Mouse (Mus musculus) neural tube, embryonic 11.5 days (tissue): ENCODE data around the gene Fam216a. TPM values are rescaled to one million over a fixed set of nuclear protein-coding genes. Genes with fewer than 3 reads are reported as not detected.

Experiments
- ATAC-seq: fragments of 200-750 bp; cut with Nextera tagmentation; 2 replicates; pipeline ENCODE4 v1.8.0; 2017; ENCODE audit warnings: moderate number of reproducible peaks, mild to moderate bottlenecking, moderate TSS enrichment, moderate library complexity; ENCODE audit not compliant: insufficient read depth, low FRiP score, low TSS enrichment
- DNase-seq: peaks from one replicate; pipeline ENCODE4 v3.0.0-alpha.2; 2015; ENCODE audit warnings: low spot score
- H3K27ac ChIP-seq: fragments of 300-500 bp; sonication (generic); 2 replicates; pipeline ENCODE4 v1.5.1; 2014; ENCODE audit warnings: low read depth, mild to moderate bottlenecking, low read length
- H3K27me3 ChIP-seq: fragments of 300-500 bp; sonication (generic); 2 replicates; pipeline ENCODE4 v1.6.1; 2014; ENCODE audit warnings: mild to moderate bottlenecking, low read length, mixed read lengths; ENCODE audit not compliant: control insufficient read depth, insufficient read depth
- H3K36me3 ChIP-seq: fragments of 300-500 bp; sonication (generic); 2 replicates; pipeline ENCODE4 v1.6.1; 2014; ENCODE audit warnings: mild to moderate bottlenecking, low read length, moderate library complexity, mixed read lengths; ENCODE audit not compliant: control insufficient read depth, insufficient read depth
- H3K4me1 ChIP-seq: fragments of 300-500 bp; sonication (generic); 2 replicates; pipeline ENCODE4 v1.6.1; 2014; ENCODE audit warnings: low read length, mixed read lengths; ENCODE audit not compliant: control insufficient read depth, insufficient read depth
- H3K4me2 ChIP-seq: fragments of 300-500 bp; sonication (generic); 2 replicates; pipeline ENCODE4 v1.6.1; 2014; ENCODE audit warnings: low read depth, mild to moderate bottlenecking, moderate library complexity
- H3K4me3 ChIP-seq: fragments of 300-500 bp; sonication (generic); 2 replicates; pipeline ENCODE4 v1.5.1; 2014; ENCODE audit warnings: low read depth, low read length
- H3K9ac ChIP-seq: fragments of 300-500 bp; sonication (generic); 2 replicates; pipeline ENCODE4 v1.6.1; 2014; ENCODE audit warnings: mild to moderate bottlenecking, low read length
- H3K9me3 ChIP-seq: fragments of 300-500 bp; sonication (generic); 2 replicates; pipeline ENCODE4 v1.6.1; 2016; ENCODE audit warnings: low read length; ENCODE audit not compliant: control insufficient read depth
- WGBS: fragments of 180-500 bp; shearing (Covaris S2); extraction: QIAGEN DNeasy Blood & Tissue Kit; methylation state at CpG from one replicate; pipeline ENCODE4 v1.1.7; 2014; 5-methylcytosine and 5-hydroxymethylcytosine counted together
- polyA plus RNA-seq: library from polyadenylated mRNA; unstranded; fragments of >200 nt; fragmentation: Nextera tagmentation; extraction: Ambion mirVana; gene quantifications from 2 replicates; pipeline ENCODE4 v1.2.1, GENCODE M21; 2014

Fam216a gene
- polyA plus RNA-seq, 1 experiment from 2014 or later, result 116 TPM

DNA sequence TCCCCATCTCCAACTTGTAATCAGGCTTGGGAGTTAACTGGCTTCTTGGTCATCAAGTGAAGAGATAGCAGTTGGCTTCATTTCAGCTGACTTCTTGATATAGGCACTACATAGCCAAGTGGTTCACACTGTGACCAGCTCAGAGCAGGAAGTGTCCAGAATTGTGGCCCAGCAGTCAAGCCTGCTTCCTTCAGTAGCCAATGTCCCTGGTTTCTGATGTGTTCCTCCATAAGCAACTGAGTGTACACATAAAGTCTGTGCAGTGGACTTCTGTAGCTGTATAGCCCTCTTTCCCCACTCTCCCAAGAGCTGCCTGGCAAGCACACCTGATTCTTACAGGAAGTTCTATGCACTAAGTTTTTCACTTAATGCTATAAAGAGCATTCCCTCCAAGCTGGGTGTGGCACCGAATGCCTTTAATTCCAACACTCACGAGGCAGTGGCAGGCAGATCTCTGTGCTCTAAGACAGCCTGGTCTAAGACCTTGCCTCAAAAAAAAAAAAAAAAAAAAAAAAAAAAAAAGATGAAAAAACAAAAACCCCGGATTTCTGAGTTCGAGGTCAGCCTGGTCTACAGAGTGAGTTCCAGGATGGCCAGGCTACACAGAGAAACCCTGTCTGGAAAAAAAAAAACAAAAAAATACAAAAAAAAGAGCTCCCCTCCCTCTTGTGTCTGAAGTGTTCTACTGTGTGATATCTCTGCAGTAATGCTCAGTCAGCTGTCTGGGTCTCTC lies 5.1 kb upstream of the Fam216a start:
- Histone ChIP-seq H3K4me3 (no peak overlapping the region), H3K9me3 (no peaks in the 10 kb centered on the region), H3K4me2 (no peak overlapping the region), H3K9ac (no peak overlapping the region), H3K27me3 (no peaks in the 10 kb centered on the region), H3K27ac (no peak overlapping the region), H3K36me3 (peaks cover 12% of the 10 kb centered on the region), H3K4me1 (0 out of 2 replicates have a peak, but pooled peaks cover 2% of the 10 kb centered on the region)
- WGBS, result 91% methylated on average over 4 of the region's 4 CpGs
- no peak for ATAC-seq
- no peak for DNase-seq

DNA sequence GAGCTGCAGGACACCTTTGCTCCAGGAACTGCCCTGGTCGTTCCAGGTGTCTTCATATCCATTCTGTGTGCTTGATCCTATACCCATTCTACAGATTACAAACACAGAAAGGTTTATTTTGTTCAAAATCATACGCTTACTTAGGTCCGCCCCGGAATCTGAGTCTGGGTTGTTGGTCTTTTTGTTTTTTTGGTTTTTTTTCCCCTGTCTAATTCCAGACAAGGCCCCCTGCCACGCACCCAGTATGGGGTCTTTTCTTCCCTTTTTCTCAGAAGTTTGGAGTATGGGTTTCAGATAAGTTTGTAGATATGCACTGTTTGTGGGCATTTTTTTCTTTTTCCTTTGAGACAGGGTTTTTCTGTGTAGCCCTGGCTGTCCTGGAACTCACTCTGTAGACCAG lies 714 bp upstream of the Fam216a start:
- H3K36me3 ChIP-seq, result peaks cover 10% of the 10 kb centered on the region

DNA sequence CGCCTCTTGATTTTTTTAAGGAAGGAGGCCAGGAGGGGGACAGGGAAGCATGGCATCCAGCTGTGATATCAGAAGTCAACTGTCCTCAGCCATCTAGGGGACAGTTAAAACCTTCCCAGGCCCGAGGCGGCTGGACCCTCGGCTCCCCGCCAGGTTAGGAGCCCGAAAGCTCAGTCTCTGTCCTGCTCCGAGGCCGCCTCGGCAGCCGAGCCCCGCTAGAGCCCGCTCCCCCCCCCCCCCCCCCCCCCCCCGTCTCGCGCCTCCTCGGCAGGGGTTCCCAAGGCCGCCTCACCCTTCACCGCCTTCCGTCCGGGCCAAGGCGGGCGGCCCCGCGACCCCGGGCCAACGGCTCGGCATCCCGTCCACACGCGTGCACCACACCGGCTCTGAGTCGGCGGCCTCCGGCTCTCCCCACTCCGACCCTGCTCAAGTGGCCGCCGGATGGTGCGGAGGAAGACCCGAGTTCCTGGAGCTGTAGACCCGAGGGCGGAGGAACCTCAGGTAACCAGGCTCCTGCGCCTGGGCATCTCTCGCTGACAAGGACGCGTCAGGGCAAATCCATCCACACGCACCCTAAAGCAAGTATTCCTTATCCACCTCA lies 473 bp downstream of the Fam216a start, which contains the start of gene Gpn3:
Gene Gpn3, plus strand, starts transcription at position 286 of the 601 bp plus-strand sequence.
- Histone ChIP-seq H3K27me3 (no peaks in the 10 kb centered on the region), H3K9me3 (no peaks in the 10 kb centered on the region), H3K36me3 (peaks cover 16% of the 10 kb centered on the region), H3K9ac (peak within 1 kb of the TSS; percentile 75), H3K4me1 (0 out of 2 replicates have a peak, but pooled peaks cover 2% of the 10 kb centered on the region), H3K4me3 (peak within 1 kb of the TSS; percentile 76), H3K4me2 (peak within 1 kb of the TSS; percentile 70), H3K27ac (peak within 1 kb of the TSS; percentile 93)
- ATAC-seq (peak; percentile 84), DNase-seq (no peak)
- WGBS, result 0% methylated on average over 27 of the region's 46 CpGs

More for the DNA sequence above, 714 bp upstream of the Fam216a start:
- no peaks in the 10 kb centered on the region for H3K9me3 ChIP-seq
- peak overlapping the region; percentile 75 for H3K9ac ChIP-seq
- DNase-seq, result no peak
- H3K27me3 ChIP-seq, result no peaks in the 10 kb centered on the region
- 0 out of 2 replicates have a peak, but pooled peaks cover 2% of the 10 kb centered on the region for H3K4me1 ChIP-seq
- 10% methylated on average over 5 of the region's 5 CpGs for WGBS
- no peak for ATAC-seq
- H3K27ac ChIP-seq, result peak overlapping the region; percentile 93; the same call in 1 of the 2 replicates
- H3K4me2 ChIP-seq, result peak overlapping the region; percentile 70
- peak overlapping the region; percentile 76 for H3K4me3 ChIP-seq

DNA sequence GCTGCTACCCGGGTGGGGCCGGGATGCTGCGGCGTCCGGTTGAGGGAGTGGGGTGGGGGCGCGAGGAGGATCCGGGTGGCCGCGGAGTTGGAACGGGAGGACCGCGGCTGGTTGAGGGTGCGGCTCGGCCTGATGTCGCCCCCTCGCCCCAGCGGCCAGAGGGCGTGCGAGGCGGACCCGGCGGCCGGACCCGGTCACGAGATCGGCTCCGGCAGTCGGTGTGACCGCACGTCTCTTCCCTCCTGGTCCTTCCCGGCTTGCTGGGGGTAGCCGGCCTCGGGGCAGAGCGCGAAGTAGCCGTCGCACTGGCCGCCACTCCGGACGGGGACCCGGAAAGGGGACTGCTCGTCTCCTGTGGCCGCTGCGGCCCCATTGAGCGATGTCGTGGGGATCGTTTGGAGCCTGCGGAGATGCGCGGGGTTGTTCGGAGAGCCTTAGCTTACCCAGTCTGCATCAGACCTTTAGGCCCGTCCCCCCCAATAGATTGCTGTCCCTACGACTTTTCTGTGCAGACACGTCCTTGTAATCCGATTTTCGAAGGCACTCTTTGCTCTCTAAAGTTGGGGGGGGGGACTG lies 17.6 kb downstream of the Fam216a start:
- Histone ChIP-seq H3K9me3 (no peaks in the 10 kb centered on the region), H3K4me2 (peak overlapping the region; percentile 78), H3K36me3 (no peaks in the 10 kb centered on the region), H3K4me3 (peak overlapping the region; percentile 77), H3K27ac (peak overlapping the region; percentile 65; the same call in 1 of the 2 replicates), H3K4me1 (no peaks in the 10 kb centered on the region; the same call in 1 of the 2 replicates), H3K27me3 (no peaks in the 10 kb centered on the region), H3K9ac (peak overlapping the region; percentile 83)
- under 1% methylated on average over 56 of the region's 57 CpGs for WGBS
- no peak for DNase-seq
- no peak; the same call in 1 of the 2 replicates for ATAC-seq

DNA sequence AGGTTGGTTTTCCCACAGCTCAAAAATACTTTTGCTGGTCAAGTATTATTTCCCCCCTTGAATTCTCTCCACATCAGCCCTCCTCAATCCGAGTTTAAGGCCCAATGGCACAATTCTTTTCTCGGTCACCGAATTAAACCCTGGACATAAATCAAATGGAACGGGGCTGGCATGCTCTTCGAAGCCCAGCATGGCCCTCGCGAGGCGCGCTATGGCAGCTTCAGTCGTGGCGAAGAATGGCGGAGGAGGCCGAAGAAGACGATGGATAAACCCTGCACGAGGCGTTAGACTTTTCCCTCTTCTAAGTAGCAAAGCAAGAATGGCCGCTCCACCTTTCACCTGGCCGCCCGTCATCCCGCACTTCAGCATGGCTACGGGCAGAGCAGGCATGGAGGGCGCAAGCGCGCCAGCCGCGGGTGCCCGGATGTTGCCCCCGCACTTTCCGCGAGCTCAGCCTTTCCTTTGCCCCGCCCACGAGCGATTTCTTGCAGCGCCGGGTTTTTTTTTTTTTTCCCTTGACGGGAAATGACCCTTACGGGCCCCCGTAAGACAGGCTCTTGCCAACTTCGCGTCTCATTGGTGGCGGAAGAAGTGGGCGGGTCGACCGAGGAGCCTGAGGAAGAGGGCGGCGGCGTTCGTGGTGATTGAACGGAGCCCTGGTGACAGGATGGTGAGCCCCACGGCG lies 18.2 kb downstream of the Fam216a start, which contains the start of the genes Rad9b and Vps29:
Gene Rad9b, minus strand, starts transcription at position 427 of the 685 bp plus-strand sequence.
Gene Vps29, plus strand, starts transcription at position 563 of the 685 bp plus-strand sequence.
- Histone ChIP-seq H3K9ac (peak within 1 kb of the TSS; percentile 83), H3K9me3 (no peaks in the 10 kb centered on the region), H3K27me3 (no peaks in the 10 kb centered on the region), H3K4me1 (no peaks in the 10 kb centered on the region; the same call in 1 of the 2 replicates), H3K36me3 (no peaks in the 10 kb centered on the region), H3K4me3 (peak within 1 kb of the TSS; percentile 77), H3K4me2 (peak within 1 kb of the TSS; percentile 78), H3K27ac (peak within 1 kb of the TSS; percentile 65; the same call in 1 of the 2 replicates)
- DNase-seq (peak; percentile 98), ATAC-seq (peak; percentile 93)
- WGBS, result under 1% methylated on average over 50 of the region's 51 CpGs

DNA sequence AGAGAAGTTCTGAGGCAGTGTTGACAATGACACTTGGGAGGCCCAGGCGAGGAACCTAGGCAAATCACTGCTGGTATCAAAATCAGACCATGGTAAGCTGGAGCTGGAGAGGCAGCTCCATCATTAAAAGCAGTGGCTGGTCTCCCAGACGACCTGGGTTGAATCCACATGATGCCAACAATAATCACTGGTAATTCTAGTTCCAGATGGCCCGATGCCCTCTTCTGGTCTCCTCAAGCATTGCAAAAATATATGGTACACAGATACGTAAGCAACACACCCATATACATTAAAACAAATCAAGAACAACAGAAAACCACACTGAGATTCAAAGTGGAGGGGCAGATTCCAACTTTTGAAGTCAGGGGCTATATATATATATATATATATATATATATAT lies 26.4 kb downstream of the Fam216a start:
- H3K27ac ChIP-seq, result no peak overlapping the region
- H3K27me3 ChIP-seq, result no peaks in the 10 kb centered on the region
- H3K9me3 ChIP-seq, result no peaks in the 10 kb centered on the region
- no peak overlapping the region for H3K4me3 ChIP-seq
- H3K4me2 ChIP-seq, result no peak overlapping the region
- no peaks in the 10 kb centered on the region for H3K36me3 ChIP-seq
- ATAC-seq, result no peak
- no peaks in the 10 kb centered on the region for H3K4me1 ChIP-seq
- H3K9ac ChIP-seq, result no peak overlapping the region
- 78% methylated on average over 4 of the region's 4 CpGs for WGBS
- DNase-seq, result no peak

DNA sequence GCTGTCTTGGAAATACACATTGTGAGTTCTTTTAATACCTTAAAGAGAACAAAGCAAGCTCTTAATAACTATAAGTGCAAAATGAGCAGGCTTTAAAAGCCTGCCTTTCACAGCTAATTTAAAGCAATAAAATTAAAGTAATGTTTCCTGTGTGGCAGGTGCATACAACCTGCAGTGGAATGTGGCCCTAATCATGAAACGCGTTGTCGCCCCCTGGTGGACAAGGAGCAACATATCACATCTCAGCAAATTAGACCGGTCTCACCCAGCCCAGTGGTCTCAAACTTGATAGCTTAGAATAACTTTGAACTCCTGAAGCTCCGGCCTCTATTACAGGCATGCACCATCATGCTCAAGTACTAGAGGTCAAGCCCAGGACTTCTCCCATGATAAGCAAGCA lies 27.9 kb downstream of the Fam216a start:
- H3K27ac ChIP-seq, result no peak overlapping the region
- ATAC-seq (no peak), DNase-seq (peak; percentile 73)
- no peaks in the 10 kb centered on the region for H3K27me3 ChIP-seq
- 7% methylated on average over 5 of the region's 5 CpGs for WGBS
- no peaks in the 10 kb centered on the region for H3K9me3 ChIP-seq
- H3K36me3 ChIP-seq, result no peaks in the 10 kb centered on the region
- no peak overlapping the region for H3K9ac ChIP-seq
- H3K4me1 ChIP-seq, result no peaks in the 10 kb centered on the region
- H3K4me2 ChIP-seq, result no peak overlapping the region
- H3K4me3 ChIP-seq, result no peak overlapping the region

DNA sequence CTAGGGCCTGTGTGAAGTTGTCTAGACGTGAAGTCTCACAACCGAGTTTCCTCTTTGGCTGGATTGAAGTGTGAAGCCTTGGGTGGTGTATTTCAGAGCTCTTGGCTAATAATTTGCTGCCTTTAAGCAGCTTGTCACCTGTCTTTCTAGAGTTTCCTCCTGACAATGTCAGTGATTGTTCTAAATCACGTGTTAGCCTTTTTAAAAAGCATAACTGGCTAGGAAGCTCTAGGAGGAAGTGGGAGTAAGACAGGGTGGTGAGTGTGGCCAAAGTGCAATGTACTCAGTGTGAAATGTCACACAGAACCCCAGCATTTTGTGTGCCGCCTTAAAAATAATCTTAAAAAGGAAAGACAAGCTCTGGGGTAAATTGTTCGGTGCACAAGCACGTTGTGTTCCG lies 28.4 kb downstream of the Fam216a start:
- no peak overlapping the region for H3K9ac ChIP-seq
- WGBS, result 64% methylated on average over 7 of the region's 7 CpGs
- DNase-seq (no peak), ATAC-seq (no peak)
- H3K4me3 ChIP-seq, result no peak overlapping the region
- no peaks in the 10 kb centered on the region for H3K36me3 ChIP-seq
- H3K4me1 ChIP-seq, result no peaks in the 10 kb centered on the region
- H3K4me2 ChIP-seq, result no peak overlapping the region
- H3K27ac ChIP-seq, result no peak overlapping the region
- H3K9me3 ChIP-seq, result no peaks in the 10 kb centered on the region
- no peaks in the 10 kb centered on the region for H3K27me3 ChIP-seq
